In genomic region chr9:64789341-64789761, GRCm38 (mm10) we compare ENCODE assay signal across 10 mouse cellular contexts. TPM values are rescaled to one million over a fixed set of nuclear protein-coding genes. Genes with fewer than 3 reads are reported as not detected.
DNase-seq lines count a peak whose midpoint lies in the region; ATAC-seq and TF ChIP-seq lines count a peak whose summit lies in the region.
"Had no signal": no experiment of that assay in that cellular context is flagged by ENCODE, and none has a peak within 500 bp of the region (broad histone marks: within the 10 kb centered on the region; RNA-seq: fewer than 3 reads in every experiment).

No protein-coding gene starts in this region.

- peak overlapping the region; percentile 54 for H3K4me2 ChIP-seq in liver, embryonic 15.5 days

- no peak for TF ChIP-seq POLR2A in heart, adult 2 months (IDR thresholded peaks at IDR 0.05; ENCODE audit: insufficient read depth, low read depth, low read length)

- 0 out of 2 replicates have a peak overlapping the region, but pooled peaks have one; percentile 20 for H3K27ac ChIP-seq in heart, adult 2 months
- H3K27ac ChIP-seq in liver, embryonic 15.5 days (replicated peaks) = peak overlapping the region; percentile 99

- no peaks in the 10 kb centered on the region; the same call in 1 of the 2 replicates for H3K4me1 ChIP-seq in heart, adult 2 months (ENCODE audit: control insufficient read depth, insufficient read depth, low read length)
- peaks cover 72% of the 10 kb centered on the region for H3K4me1 ChIP-seq in liver, embryonic 15.5 days (replicated peaks)

- H3K36me3 ChIP-seq in heart, adult 2 months (ENCODE audit: control insufficient read depth, insufficient read depth, low read length) = no peaks in the 10 kb centered on the region
- no peaks in the 10 kb centered on the region for H3K36me3 ChIP-seq in liver, embryonic 15.5 days (replicated peaks)
- no peaks in the 10 kb centered on the region for H3K36me3 ChIP-seq in splenic B cell, adult 2 months (ENCODE audit: control insufficient read depth, insufficient read depth, low read length, poor library complexity, severe bottlenecking)

- no peak for ATAC-seq in liver, embryonic 15.5 days (ENCODE audit: insufficient read depth)
- ATAC-seq: forebrain, embryonic 16.5 days; hindbrain, embryonic 16.5 days had no signal

- H3K9ac ChIP-seq in heart, adult 2 months (ENCODE audit: low read depth, low read length) = no peak overlapping the region
- peak overlapping the region; percentile 39 for H3K9ac ChIP-seq in liver, embryonic 15.5 days

- no peak for DNase-seq in heart, adult 2 months
- DNase-seq in heart, postnatal 25 days (ENCODE audit: low spot score) = no peak
- peak; percentile 71 for DNase-seq in thymus, postnatal 0 days (ENCODE audit: low spot score)
- DNase-seq in thymus, postnatal 36 days = no peak
- DNase-seq in splenic B cell, adult 2 months (ENCODE audit: low read depth, low spot score) = peak; percentile 97
- no peak for DNase-seq in retina, postnatal 1 day
- DNase-seq in cerebellum, postnatal 36 days = no peak

- no peaks in the 10 kb centered on the region for H3K79me2 ChIP-seq in heart, adult 2 months (replicated peaks; ENCODE audit: control insufficient read depth, insufficient read depth, low read length)

- no peak overlapping the region for H3K4me3 ChIP-seq in heart, adult 2 months
- H3K4me3 ChIP-seq in liver, embryonic 15.5 days (replicated peaks) = no peak overlapping the region

- 29% methylated on average over 13 of the region's 13 CpGs for WGBS in heart, adult 2 months
- WGBS in liver, embryonic 15.5 days (ENCODE audit: insufficient replicate concordance) = 13% methylated on average over 13 of the region's 13 CpGs

- H3K27me3 ChIP-seq in heart, adult 2 months (ENCODE audit: control insufficient read depth, insufficient read depth, low read length) = no peaks in the 10 kb centered on the region
- no peaks in the 10 kb centered on the region for H3K27me3 ChIP-seq in liver, embryonic 15.5 days
- no peaks in the 10 kb centered on the region for H3K27me3 ChIP-seq in splenic B cell, adult 2 months (ENCODE audit: control insufficient read depth, insufficient read depth, low read length, poor library complexity, severe bottlenecking)

- H3K9me3 ChIP-seq in liver, embryonic 15.5 days (replicated peaks) = no peaks in the 10 kb centered on the region

- intact Hi-C loops in heart, adult 2 months (cut with DNase I) = no loop called here
- intact Hi-C loops in heart, postnatal 25 days (cut with DNase I) = no loop called here

- no peak for TF ChIP-seq CTCF in heart, adult 2 months (IDR thresholded peaks at IDR 0.05)

- TF ChIP-seq EP300 in heart, adult 2 months (IDR thresholded peaks at IDR 0.05; ENCODE audit: insufficient read depth, low read depth, low read length) = no peak

RNA-seq across cellular contexts. Expression of gene Dennd4a, which starts 21.8 kb away (rescaled TPM):
- 10 to 100 TPM in 1 of 2 experiments, 1 to 10 TPM in 1; 6.8 to 10.2 TPM for total RNA-seq in heart, adult 2 months (2021)
- 4.5 and 6.0 TPM in 2 replicates for polyA plus RNA-seq in heart, adult 2 months (2012; rRNA removed)
- 1 to 10 TPM; 6.9 to 7.9 TPM for total RNA-seq in heart, postnatal 25 days (2021)
- polyA plus RNA-seq in thymus, postnatal 0 days (2015; fragmentation: Nextera tagmentation; extraction: Ambion mirVana) = 6.6 and 8.9 TPM in 2 replicates
- 34.2 and 41.6 TPM in 2 replicates for polyA plus RNA-seq in liver, embryonic 15.5 days (2015; fragmentation: Nextera tagmentation; extraction: Ambion mirVana)

RNA-seq across cellular contexts. Expression of gene Rab11a, which starts 51.8 kb away (rescaled TPM):
- total RNA-seq in heart, adult 2 months (2021) = 100 to 1,000 TPM; 154 to 162 TPM
- polyA plus RNA-seq in heart, adult 2 months (2012; rRNA removed) = 79.0 and 140 TPM in 2 replicates
- 100 to 1,000 TPM; 170 to 191 TPM for total RNA-seq in heart, postnatal 25 days (2021)
- 377 and 404 TPM in 2 replicates for polyA plus RNA-seq in thymus, postnatal 0 days (2015; fragmentation: Nextera tagmentation; extraction: Ambion mirVana)
- 192 and 214 TPM in 2 replicates for polyA plus RNA-seq in liver, embryonic 15.5 days (2015; fragmentation: Nextera tagmentation; extraction: Ambion mirVana)

Comparison
In these comparisons a context has a peak if more than half of its experiments do, and no peak if none do; other contexts are left out.
1. DNase-seq: peak in thymus, postnatal 0 days (single experiment) and splenic B cell, adult 2 months (single experiment); none in heart, adult 2 months (0 of 2), heart, postnatal 25 days (single experiment), thymus, postnatal 36 days (0 of 2), retina, postnatal 1 day (single experiment) and cerebellum, postnatal 36 days (0 of 2).